Mouse (Mus musculus): ENCODE results near the gene Defb23.

The Defb23 gene

GRCm38 (mm10) chr2:152464570-152465150 lies at the start of gene Defb23:
TSS of gene Defb23 (minus strand) at chr2:152464620.
- ATAC-seq (ENCODE audit: insufficient number of reproducible peaks, low FRiP score, low TSS enrichment), result no peak

DNA sequence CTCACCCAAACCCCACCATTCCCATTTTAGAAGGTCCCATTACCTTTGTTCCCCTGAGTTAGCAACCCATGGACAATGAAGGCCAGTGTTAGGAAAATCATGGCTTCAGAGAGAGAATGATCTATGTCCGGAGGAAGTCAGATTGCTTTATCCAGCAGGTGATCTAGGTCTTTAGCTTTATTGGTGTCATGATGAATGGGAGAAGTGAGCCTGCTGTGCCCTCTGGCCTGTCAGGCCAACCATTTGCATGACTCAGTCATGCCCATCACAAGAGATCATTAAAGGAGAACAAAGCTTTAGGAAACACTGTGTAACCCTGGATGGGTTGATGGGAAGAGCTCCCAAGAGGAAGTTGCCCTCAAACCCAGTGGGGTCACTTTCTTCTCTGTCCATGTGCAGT lies 47.2 kb upstream of the Defb23 start, which contains the start of gene Defb26:
Defb26 (minus strand) TSS at position 101 of the 400 bp plus-strand sequence.
- ATAC-seq (ENCODE audit: insufficient number of reproducible peaks, low FRiP score, low TSS enrichment), result no peak

GRCm38 (mm10) chr2:152503950-152504349 lies 39.5 kb upstream of the Defb23 start:
- no peak for ATAC-seq (ENCODE audit: insufficient number of reproducible peaks, low FRiP score, low TSS enrichment)

- no peak for ATAC-seq (ENCODE audit: insufficient number of reproducible peaks, low FRiP score, low TSS enrichment)
These were observed 36.4 kb upstream of the Defb23 start for GRCm38 (mm10) chr2:152500863-152501229.

- ATAC-seq (ENCODE audit: insufficient number of reproducible peaks, low FRiP score, low TSS enrichment), result no peak
These were observed 35.9 kb upstream of the Defb23 start for GRCm38 (mm10) chr2:152500204-152500862.

DNA sequence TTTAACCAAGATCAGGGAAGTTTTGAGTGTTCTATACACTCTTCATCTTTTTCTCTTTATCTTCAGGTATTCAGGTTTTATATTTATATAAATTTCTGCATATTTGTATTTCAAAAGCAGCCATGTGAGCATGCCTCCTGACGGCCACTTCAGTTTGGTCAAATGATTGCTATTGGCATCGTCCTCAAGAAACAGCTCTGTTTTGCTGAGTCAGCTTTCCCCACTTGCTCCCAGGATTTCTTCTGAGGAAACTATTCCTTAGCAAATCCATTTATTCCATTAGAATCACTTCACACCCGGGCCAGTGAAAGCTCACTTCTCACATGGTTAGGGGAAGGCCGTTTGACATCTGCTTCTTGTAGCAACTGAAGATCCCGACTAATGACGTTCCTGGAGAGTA lies 33.6 kb upstream of the Defb23 start:
- ATAC-seq (ENCODE audit: insufficient number of reproducible peaks, low FRiP score, low TSS enrichment), result no peak

- no peak for ATAC-seq (ENCODE audit: insufficient number of reproducible peaks, low FRiP score, low TSS enrichment)
These were observed 28.7 kb upstream of the Defb23 start for GRCm38 (mm10) chr2:152493151-152493550.

DNA sequence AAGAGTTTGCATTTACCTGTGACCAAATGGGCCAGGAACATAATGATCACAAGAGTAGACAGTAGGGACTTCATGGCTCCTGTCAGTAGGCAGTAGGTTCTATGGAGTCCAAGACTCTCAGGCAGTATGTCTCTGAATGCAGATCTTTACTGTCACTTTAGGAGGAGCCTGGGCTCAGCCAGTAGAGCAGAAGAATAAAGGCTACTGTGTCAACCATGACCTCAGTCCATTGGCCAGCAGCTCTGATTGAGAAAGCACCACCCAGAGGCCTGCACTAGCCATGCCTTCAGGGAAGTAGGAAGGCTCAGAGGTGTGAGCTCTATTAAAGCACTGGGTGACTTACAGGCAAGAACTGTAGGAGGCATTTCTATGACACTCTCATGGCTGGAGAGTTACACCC lies 25.6 kb upstream of the Defb23 start, which contains the start of gene Defb22:
Defb22 (minus strand) TSS at position 101 of the 400 bp plus-strand sequence.
- no peak for ATAC-seq (ENCODE audit: insufficient number of reproducible peaks, low FRiP score, low TSS enrichment)

DNA sequence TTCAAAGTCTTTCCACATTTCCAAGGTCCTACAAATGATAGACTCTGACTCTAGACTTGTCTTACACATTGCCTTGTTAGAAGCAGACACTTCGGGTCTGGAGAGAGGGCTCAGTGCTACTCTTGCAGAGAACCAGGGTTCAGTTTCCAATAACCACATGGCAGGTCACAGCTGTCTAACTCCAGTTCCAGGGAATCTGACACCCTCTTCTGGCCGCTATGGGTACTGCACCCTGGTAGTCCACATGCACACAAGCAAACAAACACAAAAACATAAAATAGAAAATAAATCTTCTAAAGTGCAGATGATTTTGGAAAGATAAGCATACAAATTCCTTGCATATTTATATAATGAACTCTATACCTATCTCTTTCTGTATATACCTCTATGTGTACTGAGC lies 22.6 kb upstream of the Defb23 start:
- ATAC-seq (ENCODE audit: insufficient number of reproducible peaks, low FRiP score, low TSS enrichment), result no peak

- no peak for ATAC-seq (ENCODE audit: insufficient number of reproducible peaks, low FRiP score, low TSS enrichment)
These were observed 17.3 kb upstream of the Defb23 start for GRCm38 (mm10) chr2:152481726-152482125.

DNA sequence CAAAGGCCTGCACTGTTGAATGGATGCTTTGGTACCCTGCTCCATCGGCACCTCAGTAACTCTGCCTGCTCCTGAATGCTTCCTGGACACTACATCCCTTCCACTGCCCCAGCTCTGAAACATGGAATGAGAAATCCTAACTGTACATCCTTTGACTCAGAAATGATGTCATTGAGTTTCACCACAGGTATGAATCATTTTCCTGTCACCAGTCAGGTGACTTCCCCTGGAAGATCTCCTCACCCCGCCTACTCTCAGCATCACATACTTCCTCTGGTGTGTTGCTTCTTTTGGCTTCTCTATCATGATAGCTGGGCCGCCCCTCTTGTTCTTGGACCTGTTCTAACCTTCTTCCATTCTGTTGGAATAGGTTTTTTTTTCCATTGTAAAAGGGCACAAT lies 16.5 kb upstream of the Defb23 start:
- ATAC-seq (ENCODE audit: insufficient number of reproducible peaks, low FRiP score, low TSS enrichment), result no peak

GRCm38 (mm10) chr2:152476763-152477162 lies 12.3 kb upstream of the Defb23 start, which contains the start of gene Defb20:
TSS of gene Defb20 (plus strand) at chr2:152477063.
- no peak for ATAC-seq (ENCODE audit: insufficient number of reproducible peaks, low FRiP score, low TSS enrichment)

- ATAC-seq (ENCODE audit: insufficient number of reproducible peaks, low FRiP score, low TSS enrichment), result no peak
These were observed 8.0 kb upstream of the Defb23 start for GRCm38 (mm10) chr2:152472434-152472833.

GRCm38 (mm10) chr2:152470973-152471372 lies 6.6 kb upstream of the Defb23 start:
- no peak for ATAC-seq (ENCODE audit: insufficient number of reproducible peaks, low FRiP score, low TSS enrichment)

DNA sequence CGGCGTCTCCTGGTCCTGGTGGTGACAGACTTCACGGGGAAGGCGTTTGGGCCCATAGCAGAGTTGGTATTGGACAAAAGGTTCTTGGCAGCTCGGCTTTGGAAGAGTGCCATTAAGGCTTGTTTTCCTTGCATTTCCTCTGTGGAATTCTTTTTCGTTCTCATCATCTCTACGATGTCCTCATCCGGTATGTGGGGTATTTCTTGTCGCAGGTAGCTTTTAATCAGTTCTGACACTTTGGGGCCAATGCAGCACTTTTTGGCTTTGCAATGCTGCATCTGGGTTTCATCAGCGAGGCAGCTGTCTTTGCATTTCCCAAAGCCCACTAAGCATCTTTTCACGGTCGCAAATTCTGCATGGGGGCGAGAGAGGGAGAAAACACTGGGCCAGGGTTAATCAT lies 5.2 kb downstream of the Defb23 start:
- no peak for ATAC-seq (ENCODE audit: insufficient number of reproducible peaks, low FRiP score, low TSS enrichment)

GRCm38 (mm10) chr2:152452101-152452781 lies 12.2 kb downstream of the Defb23 start:
- peak; percentile 40; the same call in 1 of the 2 replicates for ATAC-seq (ENCODE audit: insufficient number of reproducible peaks, low FRiP score, low TSS enrichment)

GRCm38 (mm10) chr2:152450241-152450640 lies 14.2 kb downstream of the Defb23 start:
- peak; percentile 42; the same call in 1 of the 2 replicates for ATAC-seq (ENCODE audit: insufficient number of reproducible peaks, low FRiP score, low TSS enrichment)

GRCm38 (mm10) chr2:152447461-152447860 lies 17.0 kb downstream of the Defb23 start:
- no peak for ATAC-seq (ENCODE audit: insufficient number of reproducible peaks, low FRiP score, low TSS enrichment)

DNA sequence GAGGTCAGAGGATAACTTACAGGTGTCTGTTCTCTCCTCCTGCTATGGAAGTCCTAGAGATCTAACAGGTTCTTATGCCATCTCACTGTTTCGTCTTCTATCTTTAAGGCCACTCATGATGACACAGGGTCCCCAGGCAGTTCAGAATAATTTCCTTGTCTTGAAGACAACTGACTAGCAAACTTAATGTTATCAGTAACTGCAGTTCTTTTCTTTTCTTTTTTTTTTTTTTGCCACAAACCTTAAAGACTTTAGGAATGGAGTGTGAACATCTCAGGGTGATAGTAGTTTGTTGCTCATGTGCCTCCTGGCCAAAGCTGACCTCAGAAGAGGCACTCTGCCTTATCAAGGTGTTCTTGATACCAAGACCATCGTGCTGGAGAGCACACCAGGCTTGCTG lies 17.8 kb downstream of the Defb23 start:
- no peak for ATAC-seq (ENCODE audit: insufficient number of reproducible peaks, low FRiP score, low TSS enrichment)

DNA sequence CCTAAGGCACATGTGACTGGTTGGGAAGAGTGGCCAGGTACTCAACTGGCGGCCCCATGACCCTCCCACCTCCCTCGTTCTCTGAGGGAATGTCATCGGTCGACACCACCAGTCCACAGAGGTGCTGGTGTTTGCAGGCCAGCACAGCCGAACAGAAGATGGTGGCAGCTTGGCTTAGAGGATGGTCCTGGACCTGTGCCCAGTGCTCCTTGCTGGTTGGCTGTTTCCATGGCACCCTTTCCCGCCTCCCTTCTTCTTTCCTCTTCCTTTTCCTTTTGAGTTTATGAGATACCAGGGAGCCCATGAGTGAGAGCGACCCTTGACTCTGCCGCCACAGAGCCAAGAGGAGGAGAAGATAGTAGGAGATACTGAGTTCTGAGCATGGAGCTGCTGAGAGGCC lies 21.1 kb downstream of the Defb23 start:
- ATAC-seq (ENCODE audit: insufficient number of reproducible peaks, low FRiP score, low TSS enrichment), result no peak

DNA sequence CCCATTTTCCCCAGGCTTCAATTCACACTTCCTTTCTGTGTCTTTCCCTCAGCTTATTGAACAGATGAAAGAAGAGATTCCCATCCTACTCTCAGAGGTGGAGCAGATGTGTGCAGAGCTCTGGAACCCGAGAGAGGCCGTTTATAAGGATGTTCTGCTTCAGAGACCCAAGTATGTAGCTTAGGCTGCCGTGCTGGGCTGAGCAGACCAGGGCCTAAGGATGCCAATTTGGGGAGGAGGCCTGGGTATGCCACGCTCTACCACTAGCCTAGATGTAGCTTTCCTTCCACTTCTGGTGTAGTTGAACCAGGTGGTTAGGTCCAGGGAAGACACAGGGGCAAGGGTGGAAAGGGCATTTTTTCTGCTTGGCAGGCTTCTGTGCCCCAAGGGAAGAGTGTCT lies 22.1 kb downstream of the Defb23 start:
- ATAC-seq (ENCODE audit: insufficient number of reproducible peaks, low FRiP score, low TSS enrichment), result no peak

All from cerebellum, adult (tissue).